Mouse (Mus musculus): ENCODE measurements around the gene Arid1b. TPM values are rescaled to one million over a fixed set of nuclear protein-coding genes. Genes with fewer than 3 reads are reported as not detected.

Gene Arid1b
- total RNA-seq, 2 experiments from 2014 or later = 39.6 to 44.4 TPM

DNA sequence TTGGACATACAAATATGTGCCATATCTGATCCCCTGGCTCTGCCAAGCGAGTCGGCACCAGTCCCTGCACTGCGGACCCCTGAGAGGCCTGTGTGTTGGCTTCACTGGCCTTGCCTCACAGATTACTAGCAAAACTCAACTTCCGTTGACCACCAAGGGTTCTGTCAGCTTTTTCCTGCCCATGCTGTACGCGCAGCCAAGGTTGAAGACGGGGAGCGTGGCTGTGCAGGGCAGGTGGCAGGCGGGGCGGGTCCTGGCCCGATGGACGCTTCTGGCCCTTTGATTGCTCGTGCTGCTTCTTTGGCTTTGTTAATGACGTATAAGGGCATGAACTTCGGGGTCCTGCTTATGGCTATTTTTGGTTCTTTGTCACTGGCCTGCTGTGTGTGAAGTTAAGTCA, 253.6 kb downstream of the Arid1b start:
- no peak for DNase-seq

DNA sequence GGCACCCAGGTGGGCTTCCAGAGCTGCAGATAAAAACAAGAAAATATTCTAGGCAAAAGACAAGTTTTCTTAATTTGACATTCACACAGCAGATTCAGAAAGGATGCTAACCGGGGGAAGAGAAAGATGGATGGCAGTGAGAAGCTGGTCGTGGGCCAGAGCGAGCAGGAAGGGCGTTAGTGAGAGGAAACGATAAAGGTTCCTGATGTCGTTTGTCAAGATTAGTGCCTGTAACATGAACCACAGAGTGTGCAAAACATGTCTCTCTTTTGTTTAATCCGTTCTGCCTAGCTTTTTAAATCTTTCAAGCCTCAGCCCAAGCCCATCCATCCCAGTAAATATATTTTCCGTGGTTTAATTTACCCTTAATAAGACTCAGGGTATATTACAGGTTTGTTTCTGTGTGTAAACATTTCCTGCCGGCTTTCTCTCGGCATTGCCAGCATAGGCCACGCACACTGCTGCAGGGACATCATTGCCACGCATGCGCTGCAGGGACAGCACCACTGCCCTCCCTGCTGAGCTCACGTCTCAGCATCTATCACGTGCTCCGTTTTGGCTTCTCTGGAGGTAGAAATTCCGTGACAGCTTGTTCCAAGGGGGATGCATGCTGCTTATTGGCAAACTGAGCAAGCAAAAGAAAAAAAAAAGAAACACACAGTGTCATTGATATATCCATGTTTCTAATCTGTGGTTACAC, 255.0 kb downstream of the Arid1b start:
- no peak for DNase-seq

DNA sequence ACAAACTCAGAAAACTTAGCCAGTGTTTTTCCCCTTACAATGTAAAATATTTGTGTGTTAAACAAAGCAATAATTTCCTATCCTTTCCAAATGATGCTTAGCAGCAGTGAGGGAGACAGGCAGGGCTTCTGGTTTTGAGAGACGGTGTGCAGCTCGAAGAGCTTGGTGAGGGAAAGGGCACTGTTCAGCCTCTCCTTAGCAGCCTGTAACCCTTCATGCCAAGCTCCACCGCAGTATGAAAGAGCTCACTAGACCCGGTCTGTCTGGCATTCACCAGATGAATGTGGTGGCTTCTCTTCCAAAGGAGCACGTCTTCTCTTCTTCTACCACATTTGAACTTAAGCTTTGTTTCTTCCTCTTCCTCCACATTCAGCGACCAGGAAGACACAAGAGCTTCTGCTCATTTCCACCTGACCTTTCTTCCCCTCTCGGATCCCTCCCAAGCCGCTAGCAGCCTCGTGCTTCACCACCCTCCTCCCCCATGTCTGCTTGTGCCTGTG, 255.6 kb downstream of the Arid1b start:
- DNase-seq = no peak

DNA sequence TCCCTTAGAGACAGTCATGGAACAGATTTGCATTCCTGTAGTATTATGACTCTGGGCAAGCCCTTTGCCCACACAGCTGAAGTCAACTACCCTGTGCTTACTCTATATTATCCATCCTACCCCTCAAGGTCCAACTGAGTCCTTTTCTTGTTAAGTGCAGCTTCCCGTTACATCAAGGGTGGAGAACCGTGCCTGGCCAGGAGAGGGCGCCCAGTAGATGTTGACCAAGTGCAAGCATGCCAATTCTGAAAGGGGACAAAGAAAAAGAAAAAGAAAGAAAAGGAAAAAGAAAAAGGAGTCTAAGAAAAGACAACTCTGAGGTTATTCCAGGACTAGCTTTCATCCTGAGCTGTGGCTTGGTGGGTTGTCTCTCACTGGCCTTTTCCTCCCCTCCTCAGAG, 258.3 kb downstream of the Arid1b start:
- DNase-seq = peak; percentile 81

DNA sequence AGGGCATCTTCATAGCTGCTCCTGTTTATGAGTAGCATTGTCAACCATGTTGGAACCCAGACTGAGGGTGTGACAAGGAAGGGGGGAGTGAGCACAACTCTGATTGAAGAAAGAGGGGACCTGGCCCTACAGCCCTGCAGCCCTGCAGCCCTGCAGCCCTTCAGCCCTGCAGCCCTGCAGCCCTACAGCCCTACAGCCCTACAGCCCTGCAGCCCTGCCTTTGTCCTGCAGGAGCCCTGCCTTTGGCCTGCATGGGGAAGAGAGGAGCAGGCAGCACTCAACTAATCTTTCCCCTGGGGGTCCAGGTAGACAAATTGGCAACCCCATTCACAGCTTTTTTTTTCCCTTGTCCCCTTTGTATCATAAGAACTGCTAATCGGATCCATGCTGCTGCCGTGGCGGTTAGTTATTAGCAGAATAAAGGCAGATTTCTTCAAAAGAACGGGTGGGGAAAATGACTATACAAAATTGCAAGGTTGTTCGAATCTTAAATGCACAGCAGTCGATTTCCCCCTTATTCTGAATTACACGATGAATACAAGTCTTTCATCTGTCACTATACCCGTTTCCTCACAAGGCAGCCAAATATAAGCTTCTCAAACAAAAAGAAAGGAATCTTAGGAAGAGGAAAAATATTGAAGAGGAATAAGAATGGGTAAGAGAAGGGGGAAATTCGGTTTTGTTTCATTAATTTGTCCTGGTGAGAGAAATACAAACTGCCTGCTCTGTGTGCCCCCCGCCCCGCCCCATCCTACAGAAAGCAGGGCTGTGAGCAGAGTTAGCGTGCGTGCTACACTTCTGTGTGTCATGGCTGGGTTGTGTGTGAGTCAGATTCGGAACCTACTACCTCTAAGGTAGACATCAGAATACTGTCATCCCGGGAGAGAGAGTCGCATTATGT, 260.8 kb downstream of the Arid1b start:
- no peak for DNase-seq

DNA sequence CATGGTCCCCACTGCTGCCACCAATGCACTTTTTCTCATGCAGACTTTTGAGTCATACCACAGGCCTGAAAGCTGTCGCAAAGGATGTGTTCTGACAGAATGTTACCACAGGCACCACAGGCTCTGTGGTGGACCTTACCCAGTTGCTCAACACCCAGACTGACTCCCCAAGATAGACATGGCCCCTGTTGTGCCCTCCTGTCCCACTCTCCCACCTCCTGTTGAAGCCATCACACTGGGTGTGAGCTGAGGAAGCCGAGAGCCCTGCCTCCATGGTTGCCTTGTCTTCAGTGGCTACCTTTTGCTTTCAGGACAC, 261.4 kb downstream of the Arid1b start:
- no peak for DNase-seq

DNA sequence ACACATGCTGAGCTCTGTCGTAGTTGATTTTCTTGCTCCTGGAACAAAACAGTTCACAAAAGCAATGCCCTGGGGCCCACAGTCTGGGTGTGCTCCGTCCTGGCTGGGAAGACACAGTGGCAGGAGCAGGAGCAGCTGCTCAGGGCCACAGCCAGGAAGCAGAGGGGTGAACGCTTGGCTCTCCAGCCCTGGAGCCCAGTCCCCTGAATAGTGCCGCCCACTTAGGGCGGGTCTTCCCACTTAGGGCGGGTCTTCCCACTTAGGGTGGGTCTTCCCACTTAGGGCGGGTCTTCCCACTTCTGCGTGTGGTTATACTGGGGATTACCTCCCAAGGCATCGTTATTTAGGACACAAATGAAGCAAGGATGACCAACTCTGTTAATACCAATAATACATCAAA, 264.8 kb downstream of the Arid1b start:
- DNase-seq = no peak

DNA sequence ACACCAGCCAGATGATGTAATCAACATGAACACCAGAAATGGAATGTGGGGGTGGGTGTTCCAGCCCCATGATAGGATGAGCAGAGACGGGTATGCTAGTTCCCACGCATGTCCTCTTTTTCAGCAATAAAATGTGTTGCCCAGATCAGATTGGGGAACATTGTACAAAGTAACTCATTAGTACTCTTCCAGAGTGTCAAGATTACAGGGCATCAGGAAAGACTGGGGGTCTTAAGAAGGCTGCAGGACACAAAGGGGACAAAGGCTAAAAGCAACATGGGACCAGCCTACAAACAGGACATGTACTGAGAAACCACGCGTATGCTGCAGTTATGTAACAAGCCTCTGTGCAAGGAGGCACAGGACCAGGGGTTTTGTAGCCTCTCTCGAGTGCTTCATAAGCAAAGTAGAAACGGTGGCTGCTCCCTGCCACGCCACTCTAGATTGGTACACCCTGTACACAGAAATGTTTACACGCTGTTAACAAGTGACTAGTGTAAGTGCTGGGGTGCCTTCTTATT, 267.1 kb downstream of the Arid1b start:
- no peak for DNase-seq

DNA sequence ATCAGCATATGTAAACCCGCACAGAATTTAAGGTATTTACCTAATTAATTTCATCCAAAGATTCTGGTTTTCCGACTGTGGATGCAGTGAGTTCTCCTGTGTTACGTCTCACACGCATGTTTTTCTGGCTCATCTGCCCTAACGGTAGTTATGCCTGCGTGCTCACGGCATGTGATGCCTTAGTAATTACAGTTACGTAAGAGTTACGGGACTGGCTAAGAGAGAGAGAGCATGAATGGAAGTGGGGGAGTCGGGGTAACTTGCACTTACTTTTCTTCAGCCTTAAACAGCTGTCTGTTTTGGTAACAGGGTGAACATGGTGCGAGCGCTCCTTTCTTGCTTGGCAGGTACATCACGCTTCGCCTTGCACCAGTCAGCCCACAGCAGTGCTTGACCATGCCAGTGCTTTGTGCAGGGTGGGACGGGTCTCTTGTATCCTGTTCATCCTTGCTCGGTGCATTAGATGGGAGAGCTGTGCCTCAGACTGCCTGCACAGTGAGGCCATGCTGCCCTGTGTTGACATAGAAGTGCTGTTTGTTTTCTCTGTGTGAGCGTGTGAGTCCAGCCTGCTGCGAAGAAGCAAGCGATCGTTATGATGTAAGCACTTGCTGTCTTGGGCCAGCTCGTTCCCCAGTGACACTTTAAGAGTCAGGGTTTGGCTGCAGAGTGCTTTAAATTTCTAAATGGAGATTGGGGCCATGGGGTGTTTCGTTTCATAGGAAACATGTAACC, 267.9 kb downstream of the Arid1b start:
- no peak for DNase-seq

DNA sequence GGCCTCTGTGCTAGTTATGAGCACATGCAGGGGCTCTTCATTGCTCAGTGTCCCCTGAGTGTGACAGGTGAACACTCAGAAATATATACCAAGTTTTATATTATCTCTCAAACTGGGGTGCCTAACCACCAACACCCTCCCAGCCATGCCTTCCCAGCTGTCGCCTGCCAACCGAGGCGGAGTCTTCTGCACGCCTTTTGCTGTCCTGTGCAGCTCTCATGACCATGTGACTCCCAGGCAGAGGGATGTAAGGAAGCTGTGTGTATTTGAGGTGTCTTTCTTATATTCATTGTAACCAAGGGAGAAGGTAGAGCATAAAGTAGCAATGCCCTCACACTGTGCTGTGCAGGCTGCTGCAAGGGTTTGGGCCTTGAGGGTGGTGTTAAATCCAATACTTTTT, 268.7 kb downstream of the Arid1b start:
- no peak for DNase-seq

DNA sequence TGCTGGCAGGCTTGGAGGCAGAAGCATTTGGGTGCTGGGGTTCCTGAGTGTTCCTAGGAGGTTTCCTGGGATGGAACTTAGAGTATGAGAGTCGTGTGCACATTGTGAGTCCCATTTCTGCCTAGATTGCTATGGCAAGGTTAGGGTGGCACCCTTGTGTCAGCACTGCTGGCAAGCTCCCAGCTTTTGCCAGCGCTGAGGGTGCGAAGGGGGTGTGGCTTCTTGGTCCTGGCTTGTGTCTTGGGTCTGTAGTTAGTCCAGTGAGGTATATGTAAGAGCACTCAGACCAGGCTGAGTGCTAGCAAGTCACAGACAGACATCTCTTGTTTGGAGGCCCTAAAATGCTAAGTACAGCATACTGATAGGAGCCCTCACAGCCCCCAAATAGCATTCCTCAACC, 270.7 kb downstream of the Arid1b start:
- DNase-seq = no peak

DNA sequence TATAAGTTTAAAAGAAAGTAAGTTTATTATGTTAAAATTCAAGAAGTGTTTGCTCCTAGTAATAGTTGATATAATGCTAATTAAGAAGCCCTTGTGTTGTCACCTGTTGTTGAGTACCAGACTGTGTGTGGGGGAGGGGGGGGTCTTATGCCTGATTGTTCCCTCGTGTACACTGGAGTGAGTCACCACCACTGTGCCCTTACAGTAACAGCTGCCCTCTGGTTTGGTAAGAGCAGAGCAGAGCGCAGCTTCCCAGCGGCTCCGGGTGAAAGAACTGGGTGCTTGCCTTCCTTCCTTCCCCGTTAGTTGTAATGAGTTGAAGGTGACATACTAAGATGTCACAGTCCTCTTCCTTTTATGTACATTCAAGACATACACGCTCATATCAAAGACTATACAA, 271.5 kb downstream of the Arid1b start:
- no peak for DNase-seq

DNA sequence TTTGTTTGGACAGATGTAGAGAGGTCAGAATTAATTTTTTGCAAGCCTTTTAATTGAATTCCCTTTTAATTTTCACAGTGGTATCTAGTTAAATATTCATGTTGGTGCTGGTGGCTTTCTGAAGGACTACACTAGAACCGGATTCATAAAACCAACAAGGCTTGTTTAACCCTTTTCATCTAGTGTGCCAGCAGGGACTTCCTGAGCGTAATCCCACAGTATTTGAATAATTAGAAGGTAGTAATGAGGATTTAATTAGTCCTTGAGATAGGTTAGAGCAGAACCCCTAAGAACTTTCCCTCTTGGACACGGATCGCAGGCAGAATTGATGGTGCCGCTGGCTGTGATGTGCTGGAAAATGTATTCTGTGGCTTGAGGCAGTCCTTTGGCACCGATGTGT, 273.6 kb downstream of the Arid1b start:
- no peak for DNase-seq

DNA sequence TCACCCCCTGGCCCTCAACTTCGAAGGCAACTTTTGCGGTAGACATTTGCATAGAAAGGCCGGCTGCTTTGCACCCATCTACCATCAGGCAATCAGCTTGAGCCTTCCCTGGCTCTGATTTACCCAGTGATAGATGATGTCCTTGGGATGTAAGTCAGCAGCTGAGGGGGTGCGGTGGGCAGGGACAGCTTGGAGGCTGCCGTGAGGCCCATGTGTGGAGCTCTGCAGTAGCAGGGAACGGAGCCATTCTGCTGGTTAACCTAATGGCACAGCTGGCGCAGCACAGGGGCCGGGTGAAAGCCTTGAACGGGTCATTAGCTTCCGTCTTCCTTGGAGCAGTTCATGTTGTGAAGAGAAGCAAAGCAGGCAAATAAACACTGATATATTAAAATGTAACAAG, 275.2 kb downstream of the Arid1b start:
- no peak for DNase-seq

DNA sequence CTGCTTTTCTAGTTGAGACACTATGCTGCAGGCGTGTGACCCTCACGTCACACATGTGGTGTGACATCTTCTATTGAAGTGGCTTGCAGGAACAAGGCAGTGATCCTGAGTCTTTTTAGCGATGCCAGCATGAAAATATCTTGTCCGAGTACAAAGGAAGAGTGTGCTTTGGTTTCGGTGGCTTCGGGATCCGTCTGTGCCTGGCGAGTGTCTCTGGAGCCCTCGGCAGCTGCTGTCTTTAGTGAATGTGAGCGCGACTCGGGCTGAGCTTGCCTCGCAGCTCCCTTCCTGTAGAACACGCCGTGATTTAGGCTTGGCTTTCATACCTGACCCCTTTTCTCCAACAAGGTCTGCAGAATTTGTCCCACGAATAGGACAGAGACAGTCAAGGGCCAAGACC, 275.6 kb downstream of the Arid1b start:
- DNase-seq = no peak

DNA sequence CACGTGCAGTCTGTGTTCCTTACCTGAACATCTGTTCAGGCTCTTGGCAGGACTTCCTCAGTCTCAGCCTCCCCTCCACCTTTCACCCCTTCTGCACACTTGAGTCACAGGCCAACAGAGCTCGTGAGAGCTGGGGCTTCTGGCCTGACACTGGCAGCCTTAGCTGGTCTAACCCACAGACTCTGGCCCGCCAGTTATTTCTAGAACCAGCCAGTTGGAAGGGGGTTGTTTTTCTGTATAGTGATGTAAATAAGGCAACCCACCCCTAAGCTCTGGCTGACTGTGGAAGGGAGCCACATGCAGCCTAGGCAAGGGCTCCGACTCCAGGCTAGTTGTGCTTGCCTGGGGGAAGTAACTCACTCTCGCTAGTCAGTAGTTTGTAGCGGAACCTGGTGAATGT, 276.7 kb downstream of the Arid1b start:
- no peak for DNase-seq

DNA sequence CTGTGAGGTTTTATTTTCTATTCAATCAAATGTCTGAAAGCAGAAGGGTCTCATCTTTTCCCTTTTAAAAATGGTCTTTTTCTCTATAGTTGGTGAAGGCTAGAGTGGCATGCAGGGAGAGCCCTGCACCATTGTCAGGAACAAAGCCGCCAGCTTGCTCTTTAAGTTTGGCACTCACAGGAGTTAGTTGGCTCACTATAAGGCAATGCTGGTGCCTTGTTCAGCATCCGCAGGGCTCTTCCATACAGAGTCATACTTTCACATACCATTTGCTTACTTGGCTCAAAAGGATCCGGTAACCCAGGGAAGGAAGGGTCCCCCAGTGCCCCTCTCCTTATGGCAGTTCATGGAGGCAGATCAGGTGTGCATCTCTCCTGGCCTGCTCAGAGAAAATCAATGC, 279.0 kb downstream of the Arid1b start:
- no peak for DNase-seq

DNA sequence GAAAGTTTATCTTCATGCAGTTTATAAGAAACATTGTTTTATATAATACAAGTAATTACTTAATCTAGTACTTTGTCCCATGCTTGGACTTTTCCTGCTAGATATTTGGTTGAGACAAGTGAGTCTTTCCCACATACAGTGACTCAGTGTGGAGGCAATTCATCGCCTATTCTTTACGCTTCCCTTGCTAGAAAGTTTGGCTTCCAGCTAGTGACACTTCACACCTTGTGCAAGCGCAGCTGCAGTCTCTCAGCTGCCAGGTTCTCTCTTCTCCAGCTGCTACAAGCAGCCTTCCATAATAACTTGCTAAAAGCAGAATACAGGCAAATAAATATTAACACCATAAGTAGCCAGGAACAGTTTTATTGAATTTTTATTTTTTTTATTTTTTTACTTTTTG, 279.6 kb downstream of the Arid1b start:
- DNase-seq = no peak

DNA sequence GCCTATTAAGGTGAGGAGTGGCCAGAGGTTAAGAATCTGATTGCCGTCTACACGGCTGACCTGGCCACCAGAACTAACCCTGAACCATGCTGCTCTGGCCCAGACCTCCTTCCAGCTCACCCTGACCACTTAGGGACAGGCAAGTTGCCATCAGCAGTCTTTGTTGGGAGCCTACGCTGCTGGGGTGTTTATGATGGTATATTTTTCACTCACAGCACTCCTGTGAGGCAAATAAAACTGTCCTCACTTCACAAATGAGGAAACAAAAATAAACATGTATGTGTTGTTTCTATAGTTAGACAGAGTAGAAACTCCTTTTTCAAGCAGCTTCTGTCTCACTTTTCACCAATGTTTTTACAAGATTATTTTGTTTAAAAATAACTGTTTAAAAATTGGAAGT, 280.3 kb downstream of the Arid1b start:
- no peak for DNase-seq

DNA sequence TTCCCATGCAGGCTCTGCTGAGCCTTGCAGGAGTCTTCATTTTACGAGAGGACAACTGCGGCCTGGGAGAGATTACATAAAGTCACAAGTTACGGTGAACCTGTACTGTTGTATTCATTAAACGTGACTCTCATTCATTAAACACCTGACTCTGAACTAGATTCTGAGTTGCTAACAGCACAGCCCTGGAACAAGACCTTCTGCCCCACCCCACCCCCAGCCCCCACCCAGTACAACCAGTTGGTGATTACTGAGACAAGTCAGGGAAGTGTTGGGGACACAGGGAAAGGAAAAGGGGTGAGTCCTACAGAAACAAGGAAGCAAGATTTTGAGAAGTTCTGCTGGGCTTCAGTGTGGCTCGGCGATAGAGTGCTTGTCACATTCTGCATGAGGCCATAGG, 281.6 kb downstream of the Arid1b start:
- no peak for DNase-seq

DNA sequence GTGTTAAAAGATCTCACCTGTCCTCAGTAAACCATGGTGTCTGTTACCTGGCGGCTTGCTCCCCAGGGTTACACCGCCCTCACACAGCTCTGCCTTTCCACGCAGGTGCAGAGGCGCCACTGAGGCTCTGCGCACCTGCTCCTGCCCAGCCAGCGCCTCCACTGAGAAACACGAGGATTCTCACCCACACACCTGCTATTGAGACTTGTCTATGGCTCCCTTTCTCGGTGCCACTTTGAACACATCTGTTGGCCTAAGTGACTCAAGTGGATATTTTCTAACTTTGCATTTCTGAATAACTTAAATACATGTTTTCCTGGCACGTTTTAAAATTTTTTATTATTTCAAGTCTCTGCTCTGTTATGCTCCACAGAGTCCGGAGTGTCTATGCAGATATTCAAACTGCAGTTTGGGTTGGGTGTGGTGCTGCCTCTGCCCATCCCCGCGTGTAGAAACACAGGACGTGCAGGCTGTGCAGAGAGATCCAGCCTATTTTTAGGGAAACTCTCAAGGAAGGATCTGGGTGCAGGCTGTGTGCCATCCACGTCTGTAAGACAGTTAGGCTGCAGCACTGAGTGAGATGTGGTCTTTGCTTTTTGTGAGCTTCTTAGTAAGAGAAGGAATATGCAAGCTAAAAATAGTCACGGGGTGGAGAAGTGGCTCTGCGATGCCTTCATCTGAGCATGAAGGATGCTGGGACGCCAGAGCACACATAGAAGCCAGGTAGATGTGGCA, 283.2 kb downstream of the Arid1b start:
- no peak for DNase-seq

DNA sequence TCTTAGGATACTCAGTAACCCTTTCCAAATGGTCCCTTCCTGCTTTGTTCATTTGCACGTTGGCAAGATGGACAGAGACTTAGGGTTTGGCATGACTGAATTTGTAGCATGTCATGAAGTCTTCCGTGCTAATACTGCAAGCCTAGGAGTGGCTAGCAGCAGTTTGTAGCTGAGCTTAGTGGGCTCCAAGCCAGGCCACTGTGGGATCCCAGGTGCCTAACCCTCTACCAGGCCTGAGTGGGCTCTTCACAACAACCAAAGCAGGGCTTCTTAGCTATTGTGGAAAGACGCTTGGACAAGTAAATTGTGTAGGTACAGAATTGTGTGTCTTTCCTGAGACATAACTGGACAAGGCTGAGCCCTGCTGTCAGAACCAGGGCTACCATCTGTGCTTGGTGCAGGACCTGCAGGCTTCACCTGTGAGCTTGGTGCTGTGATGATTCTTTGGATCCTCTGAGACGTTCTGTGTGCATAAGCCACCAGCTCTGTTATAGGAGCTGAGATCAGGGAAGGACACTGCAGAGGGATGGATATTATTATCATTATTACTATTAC, 286.4 kb downstream of the Arid1b start:
- DNase-seq = no peak
